Mouse (Mus musculus) left cerebral cortex, adult 2 months (tissue): ENCODE measurements around the gene Rpl14. TPM values are rescaled to one million over a fixed set of nuclear protein-coding genes. Genes with fewer than 3 reads are reported as not detected.

Source experiments
- DNase-seq, 2 experiments: peaks; one replicate each; pipeline ENCODE4 v3.0.0; 2021 to 2022; ENCODE audit warnings: low spot score in 2 of 2, mixed read lengths in 1 of 2; ENCODE audit errors: extremely low spot score in 1 of 2
- H3K27ac ChIP-seq: fragments of 200-600 bp; 2 replicates; pipeline ENCODE4 v1.8.1; 2022
- H3K4me3 ChIP-seq: fragments of 200-600 bp; 2 replicates; pipeline ENCODE4 v1.8.1; 2022
- CTCF ChIP-seq: fragments of 200-600 bp; IDR thresholded peaks from 2 replicates; pipeline ENCODE4 v1.8.1; 2022; ENCODE audit warnings: antibody characterized with exemption, mild to moderate bottlenecking, moderate library complexity
- intact Hi-C: fragments of 180-260 bp; cut with DNase I; formaldehyde crosslinking; loops from one replicate; pipeline ENCODE4 v1.15.1; 2025
- total RNA-seq, 2 experiments: library from RNA; stranded (reverse); gene quantifications; 2 replicates each; pipeline ENCODE4 v1.2.3; 2021

Rpl14 gene
- total RNA-seq, 2 experiments from 2014 or later: 268 to 280 TPM

DNA sequence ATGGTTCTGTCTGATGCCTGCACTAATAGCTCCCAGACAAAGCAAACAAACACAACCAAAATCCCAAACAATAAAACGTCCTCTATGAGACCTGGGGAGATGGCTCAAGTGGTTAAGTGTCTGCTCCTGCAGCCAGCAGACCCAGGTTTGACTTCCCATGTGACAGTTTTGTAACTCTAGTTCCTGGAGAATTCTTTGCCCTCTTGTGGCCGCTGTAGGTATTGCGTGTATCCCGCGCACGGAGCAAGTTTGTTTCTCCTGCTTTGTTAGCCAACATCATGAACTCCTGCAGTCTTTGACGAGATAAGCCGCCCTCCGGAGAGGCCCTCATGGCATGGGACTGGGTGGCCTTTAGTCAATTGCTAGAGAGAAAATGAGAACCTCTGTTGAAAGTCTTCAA lies 20.2 kb downstream of the Rpl14 start:
- Histone ChIP-seq H3K4me3 (no peak overlapping the region), H3K27ac (no peak overlapping the region)
- intact Hi-C loops: no loop called here
- peak; percentile 68 to 79 for DNase-seq
- peak; percentile 87 for TF ChIP-seq CTCF

DNA sequence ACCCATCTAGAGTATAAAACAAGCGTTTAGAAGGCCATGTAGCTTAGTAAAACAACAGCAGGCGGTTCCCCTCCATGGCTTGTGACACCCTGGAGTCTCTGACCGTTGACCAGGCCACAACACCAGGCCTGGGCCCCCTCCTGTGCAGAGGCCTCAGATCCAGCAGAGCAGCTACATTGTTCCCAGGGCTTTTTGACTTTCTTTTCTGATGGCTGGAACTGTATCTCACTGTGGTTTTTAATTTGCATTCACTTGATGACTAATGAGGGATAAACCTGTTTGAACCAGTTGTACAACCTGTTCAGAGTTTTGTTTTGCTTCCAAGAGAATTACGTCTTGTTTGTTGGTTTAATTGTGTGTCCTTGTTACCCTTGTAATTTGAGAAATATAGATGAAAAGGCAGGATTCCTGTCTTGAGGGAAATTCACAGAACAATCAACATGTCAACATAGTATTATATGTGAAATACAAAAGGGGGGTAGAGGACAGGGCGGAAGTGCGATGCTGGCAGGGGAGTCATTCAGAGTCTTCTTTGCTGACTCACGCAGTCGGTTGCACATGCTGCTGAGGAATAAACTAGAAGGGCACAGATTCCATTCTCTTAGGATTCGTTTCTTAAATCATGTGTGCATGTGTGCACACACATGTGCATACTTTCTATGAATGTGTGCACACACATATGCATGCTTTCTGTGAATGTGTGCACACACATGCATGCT lies 22.3 kb downstream of the Rpl14 start:
- intact Hi-C loops: no loop called here
- no peak for DNase-seq
- Histone ChIP-seq H3K27ac (no peak overlapping the region), H3K4me3 (no peak overlapping the region)
- TF ChIP-seq CTCF: no peak

DNA sequence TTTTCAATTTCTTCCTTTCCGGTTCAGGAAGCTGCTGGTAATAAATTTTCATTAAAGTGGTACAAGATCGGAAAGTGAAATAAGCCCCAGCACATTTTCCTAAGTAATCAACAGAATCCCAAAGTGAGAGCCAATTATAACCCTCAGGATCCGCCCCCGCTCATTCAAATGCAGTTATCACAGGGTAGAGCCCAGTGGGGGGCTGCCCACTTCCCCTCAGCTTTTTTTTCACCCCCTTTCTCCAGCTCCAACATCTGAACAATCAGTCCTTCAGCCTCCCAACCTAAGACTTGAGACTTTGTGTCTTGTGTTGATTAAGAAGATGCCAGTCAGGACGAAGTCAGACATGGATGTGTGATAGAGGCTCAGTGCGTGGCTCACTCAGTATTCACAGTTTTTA lies 23.6 kb downstream of the Rpl14 start:
- intact Hi-C loops: no loop called here
- TF ChIP-seq CTCF: no peak
- H3K4me3 ChIP-seq: no peak overlapping the region
- no peak for DNase-seq
- H3K27ac ChIP-seq: no peak overlapping the region

GRCm38 (mm10) chr9:120595306-120595705 lies 24.1 kb downstream of the Rpl14 start:
- intact Hi-C loops: no loop called here
- Histone ChIP-seq H3K27ac (no peak overlapping the region), H3K4me3 (no peak overlapping the region)
- DNase-seq: no peak
- no peak for TF ChIP-seq CTCF

- intact Hi-C loops: loop anchor here (5.0 to 10.0 kb wide), 3 partner anchors 173 to 641 kb away; no protein-coding TSS in a partner anchor
- Histone ChIP-seq H3K27ac (no peak overlapping the region), H3K4me3 (no peak overlapping the region)
- TF ChIP-seq CTCF: peak; percentile 100
- peak; percentile 75 to 83 for DNase-seq
Observed at GRCm38 (mm10) chr9:120601488-120602171, 30.4 kb downstream of the Rpl14 start.

GRCm38 (mm10) chr9:120602172-120602838 lies 31.1 kb downstream of the Rpl14 start:
- no peak for TF ChIP-seq CTCF
- Histone ChIP-seq H3K4me3 (peak overlapping the region; percentile 7; the same call in 1 of the 2 replicates), H3K27ac (no peak overlapping the region)
- intact Hi-C loops: loop anchor here (5.0 to 10.0 kb wide), 3 partner anchors 172 to 640 kb away; no protein-coding TSS in a partner anchor
- peak in 1 of 2 experiments; percentile 19 for DNase-seq

- H3K27ac ChIP-seq: no peak overlapping the region
- intact Hi-C loops: loop anchor here (1.0 to 10.0 kb wide), 4 partner anchors 172 to 639 kb away; no protein-coding TSS in a partner anchor
- TF ChIP-seq CTCF: peak; percentile 97
Observed at GRCm38 (mm10) chr9:120602839-120603511, 31.7 kb downstream of the Rpl14 start.

GRCm38 (mm10) chr9:120603512-120603908 lies 32.3 kb downstream of the Rpl14 start:
- no peak for DNase-seq

More at GRCm38 (mm10) chr9:120602839-120603511, 31.7 kb downstream of the Rpl14 start:
- DNase-seq: peak; percentile 86 to 90
- H3K4me3 ChIP-seq: peak overlapping the region; percentile 7; the same call in 1 of the 2 replicates

DNA sequence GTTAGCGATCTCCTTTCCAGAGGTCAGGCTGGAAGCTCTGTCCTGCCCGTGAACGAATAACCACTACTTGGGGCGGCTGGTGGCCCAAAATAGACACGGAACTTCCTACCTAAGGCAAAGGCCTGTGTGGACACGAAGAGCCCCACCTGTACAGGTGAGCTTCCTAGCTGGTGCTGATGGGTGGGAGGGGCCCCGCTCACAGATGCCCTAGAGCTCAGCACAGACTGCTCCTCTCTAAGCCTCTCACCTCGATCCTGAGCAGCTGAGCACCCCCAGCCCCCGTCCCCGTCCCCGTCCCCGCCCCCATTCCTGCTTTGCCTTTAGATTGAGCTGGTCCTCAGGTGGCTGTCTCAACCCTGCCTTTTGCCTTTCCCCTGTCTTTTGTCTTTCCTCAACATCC lies 32.7 kb downstream of the Rpl14 start:
- Histone ChIP-seq H3K4me3 (no peak overlapping the region), H3K27ac (no peak overlapping the region)
- intact Hi-C loops: loop anchor here (1.0 to 10.0 kb wide), 4 partner anchors 171 to 638 kb away; no protein-coding TSS in a partner anchor
- no peak for TF ChIP-seq CTCF
- no peak for DNase-seq

More at GRCm38 (mm10) chr9:120603512-120603908, 32.3 kb downstream of the Rpl14 start:
- TF ChIP-seq CTCF: no peak
- H3K4me3 ChIP-seq: no peak overlapping the region
- H3K27ac ChIP-seq: no peak overlapping the region
- intact Hi-C loops: loop anchor here (1.0 to 10.0 kb wide), 4 partner anchors 171 to 639 kb away; no protein-coding TSS in a partner anchor

- H3K4me3 ChIP-seq: no peak overlapping the region
- no peak overlapping the region for H3K27ac ChIP-seq
- DNase-seq: no peak
- no peak for TF ChIP-seq CTCF
- intact Hi-C loops: no loop called here
Observed at GRCm38 (mm10) chr9:120611055-120611454, 39.8 kb downstream of the Rpl14 start.

DNA sequence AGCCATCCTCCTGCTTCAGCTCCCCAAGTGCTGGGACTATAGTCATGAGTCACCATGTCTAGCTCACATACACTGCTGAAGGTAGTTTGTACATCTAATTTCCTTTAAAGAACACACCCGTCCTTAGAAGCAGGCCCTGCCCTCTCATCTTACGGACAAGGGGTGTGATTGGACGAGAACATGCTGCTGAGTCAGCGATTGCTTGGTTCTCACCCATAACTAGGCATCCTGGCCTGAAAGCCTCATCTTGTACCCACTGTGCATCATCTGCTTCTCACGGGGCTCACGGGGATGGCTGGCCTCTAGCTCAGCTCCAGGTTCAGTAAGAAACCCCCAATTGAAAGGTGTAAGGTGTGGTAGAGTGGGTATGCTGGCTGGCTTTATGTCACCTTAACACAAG lies 42.8 kb downstream of the Rpl14 start:
- no peak overlapping the region for H3K4me3 ChIP-seq
- H3K27ac ChIP-seq: no peak overlapping the region
- no peak for DNase-seq
- no peak for TF ChIP-seq CTCF
- intact Hi-C loops: no loop called here
